Mouse (Mus musculus): ENCODE measurements at regions not wholly inside any gene's neighbourhood (a gene's known extent, or its start where the extent isn't known, plus 50 kb on each side); places are given as distances from the start of the nearest gene placed in this dataset.

DNA sequence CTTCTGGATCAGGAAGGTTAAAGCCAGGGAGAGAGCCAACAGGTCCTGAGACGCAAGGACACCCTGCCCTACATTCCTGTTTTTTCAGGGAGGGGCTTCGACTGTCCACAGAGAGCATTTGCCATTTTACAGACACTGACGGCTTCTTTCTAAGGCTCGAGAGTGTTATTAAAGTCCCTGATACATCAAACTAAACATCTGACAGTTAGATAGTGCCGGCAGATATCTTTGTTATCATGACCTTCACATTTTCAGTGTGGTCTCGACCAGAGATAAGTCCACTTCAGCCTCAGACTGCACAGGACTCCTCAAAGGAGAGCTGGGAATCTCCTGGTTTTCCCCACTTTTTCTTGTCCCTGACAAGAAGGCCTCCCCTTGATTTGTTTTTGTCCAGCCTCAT lies 229.9 kb upstream of the Cited2 start:
- Histone ChIP-seq H3K4me2 (replicated peaks; ENCODE audit: low read depth, low read length) (no peak overlapping the region), H3K36me3 (ENCODE audit: control insufficient read depth, insufficient read depth, low read length) (no peaks in the 10 kb centered on the region), H3K4me1 (replicated peaks; ENCODE audit: control insufficient read depth, insufficient read depth, low read length) (no peaks in the 10 kb centered on the region), H3K4me3 (ENCODE audit: low read depth, low read length) (no peak overlapping the region), H3K9me3 (ENCODE audit: control insufficient read depth, low read length) (no peaks in the 10 kb centered on the region), H3K27me3 (ENCODE audit: control insufficient read depth, insufficient read depth, low read length) (no peaks in the 10 kb centered on the region), H3K27ac (ENCODE audit: low read depth, low read length) (no peak overlapping the region), H3K9ac (ENCODE audit: low read depth, low read length) (no peak overlapping the region)
- 86% methylated on average over 6 of the region's 6 CpGs for WGBS
- DNase-seq (ENCODE audit: low spot score): no peak
- ATAC-seq (ENCODE audit: low FRiP score): no peak

DNA sequence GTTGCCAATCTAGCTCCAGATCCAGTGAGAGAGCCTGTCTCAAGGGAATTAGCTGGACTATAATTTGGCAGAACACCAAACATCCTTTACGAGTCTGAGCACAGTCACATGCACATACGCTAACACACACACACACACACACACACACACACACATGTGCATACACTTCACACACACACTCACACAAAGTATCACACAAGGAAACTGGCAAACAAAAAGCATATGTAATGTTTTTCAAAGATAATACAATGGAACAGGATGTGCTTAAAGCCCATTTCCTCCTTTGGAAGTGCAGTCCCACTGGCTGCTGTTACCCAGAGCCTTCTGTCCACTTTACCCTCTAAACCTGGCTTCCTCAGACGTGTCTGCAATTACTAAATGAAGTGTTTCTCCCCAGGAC lies 226.2 kb upstream of the Cited2 start:
- ATAC-seq (ENCODE audit: low FRiP score): no peak

DNA sequence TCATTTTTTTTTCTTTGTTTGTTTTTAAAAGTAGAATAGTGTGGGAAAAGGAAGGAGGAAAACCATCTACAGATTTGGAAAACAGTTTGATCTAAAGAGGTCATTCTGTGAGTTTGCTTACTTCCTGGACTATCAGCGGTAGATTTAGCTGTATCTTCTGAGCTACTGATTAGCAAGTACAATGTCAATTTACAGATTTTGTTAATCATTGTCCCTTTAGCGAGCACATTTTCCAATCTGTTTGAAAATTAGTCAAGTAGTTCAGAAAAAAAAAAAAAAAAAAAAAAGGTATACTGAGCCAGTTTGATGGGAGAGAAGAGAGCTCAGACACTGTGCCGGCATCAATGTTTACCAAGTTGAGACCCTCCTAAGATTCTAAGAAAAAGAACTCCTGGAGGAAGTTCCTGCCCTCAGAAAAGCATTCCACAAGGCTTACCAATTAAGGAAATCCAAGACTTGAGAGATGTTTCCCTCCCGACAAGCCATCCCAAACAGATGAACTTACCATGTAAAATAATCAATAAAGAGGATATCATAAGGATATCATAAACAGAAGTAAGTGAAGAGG lies 212.3 kb upstream of the Cited2 start:
- H3K9ac ChIP-seq (ENCODE audit: low read depth, low read length): no peak overlapping the region
- H3K27ac ChIP-seq (ENCODE audit: low read depth, low read length): no peak overlapping the region
- no peak overlapping the region for H3K4me3 ChIP-seq (ENCODE audit: low read depth, low read length)
- no peak for DNase-seq (ENCODE audit: low spot score)
- WGBS: 80% methylated on average over 4 of the region's 4 CpGs
- no peak for ATAC-seq (ENCODE audit: low FRiP score)
- H3K4me1 ChIP-seq (replicated peaks; ENCODE audit: control insufficient read depth, insufficient read depth, low read length): no peaks in the 10 kb centered on the region
- no peaks in the 10 kb centered on the region for H3K9me3 ChIP-seq (ENCODE audit: control insufficient read depth, low read length)
- H3K36me3 ChIP-seq (ENCODE audit: control insufficient read depth, insufficient read depth, low read length): no peaks in the 10 kb centered on the region
- no peak overlapping the region for H3K4me2 ChIP-seq (replicated peaks; ENCODE audit: low read depth, low read length)
- H3K27me3 ChIP-seq (ENCODE audit: control insufficient read depth, insufficient read depth, low read length): no peaks in the 10 kb centered on the region

More for the DNA sequence above, 226.2 kb upstream of the Cited2 start:
- Histone ChIP-seq H3K9me3 (ENCODE audit: control insufficient read depth, low read length) (no peaks in the 10 kb centered on the region), H3K4me2 (replicated peaks; ENCODE audit: low read depth, low read length) (no peak overlapping the region), H3K4me3 (ENCODE audit: low read depth, low read length) (no peak overlapping the region), H3K36me3 (ENCODE audit: control insufficient read depth, insufficient read depth, low read length) (no peaks in the 10 kb centered on the region), H3K9ac (ENCODE audit: low read depth, low read length) (no peak overlapping the region), H3K27me3 (ENCODE audit: control insufficient read depth, insufficient read depth, low read length) (no peaks in the 10 kb centered on the region), H3K4me1 (replicated peaks; ENCODE audit: control insufficient read depth, insufficient read depth, low read length) (no peaks in the 10 kb centered on the region), H3K27ac (ENCODE audit: low read depth, low read length) (no peak overlapping the region)
- WGBS: 87% methylated on average over 3 of the region's 3 CpGs
- DNase-seq (ENCODE audit: low spot score): no peak

DNA sequence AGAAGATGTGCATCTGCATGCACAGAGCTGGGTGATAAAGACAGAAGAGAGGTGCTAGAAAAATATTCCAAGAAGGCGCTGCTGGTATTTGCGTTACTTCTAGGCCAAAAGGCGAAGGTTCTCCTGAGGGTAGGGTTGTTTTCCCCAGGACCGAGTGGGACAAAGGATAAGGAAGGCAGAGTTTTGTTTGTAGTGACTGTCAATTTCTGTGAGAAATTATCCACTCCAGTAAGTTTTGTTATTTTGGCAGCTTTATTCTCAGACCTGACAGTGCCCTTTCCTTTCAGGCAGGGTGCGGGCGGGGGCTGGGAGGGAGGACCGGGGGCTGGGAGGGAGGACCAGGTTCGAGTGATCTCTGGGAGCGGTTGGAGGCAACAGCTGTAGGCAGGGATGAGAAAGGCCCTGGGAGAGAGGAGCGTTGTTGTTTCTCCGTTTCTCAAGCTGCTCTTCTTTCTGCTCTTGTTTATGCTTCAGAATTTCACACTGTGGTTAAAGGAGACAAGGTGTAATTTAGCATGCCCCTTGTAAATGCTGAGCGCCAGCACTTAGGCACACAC lies 211.2 kb upstream of the Cited2 start:
- Histone ChIP-seq H3K4me2 (replicated peaks; ENCODE audit: low read depth, low read length) (no peak overlapping the region), H3K27ac (ENCODE audit: low read depth, low read length) (no peak overlapping the region), H3K4me1 (replicated peaks; ENCODE audit: control insufficient read depth, insufficient read depth, low read length) (no peaks in the 10 kb centered on the region), H3K9ac (ENCODE audit: low read depth, low read length) (no peak overlapping the region), H3K4me3 (ENCODE audit: low read depth, low read length) (no peak overlapping the region), H3K9me3 (ENCODE audit: control insufficient read depth, low read length) (no peaks in the 10 kb centered on the region), H3K36me3 (ENCODE audit: control insufficient read depth, insufficient read depth, low read length) (no peaks in the 10 kb centered on the region), H3K27me3 (ENCODE audit: control insufficient read depth, insufficient read depth, low read length) (no peaks in the 10 kb centered on the region)
- ATAC-seq (ENCODE audit: low FRiP score) (peak; percentile 56; the same call in 1 of the 2 replicates), DNase-seq (ENCODE audit: low spot score) (peak; percentile 16)
- WGBS: 41% methylated on average over 12 of the region's 12 CpGs

DNA sequence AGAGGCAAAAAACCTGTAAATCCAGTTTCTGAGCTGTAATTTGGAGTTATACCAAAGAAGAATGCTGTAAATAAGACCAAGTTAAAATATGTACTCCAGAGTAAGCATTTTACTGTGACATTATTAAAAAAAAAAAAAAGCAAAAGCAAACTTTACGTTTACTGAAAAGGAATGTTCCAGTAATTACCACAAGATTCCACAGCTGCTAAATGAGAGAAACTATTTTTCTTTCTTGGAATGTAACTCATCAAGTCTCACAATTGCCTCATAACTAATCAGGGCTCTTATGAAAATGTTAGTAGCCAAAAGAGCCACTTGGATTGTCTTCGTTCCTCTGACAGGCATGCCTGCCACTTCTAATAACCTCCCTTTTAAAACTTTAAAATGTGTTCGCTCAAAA lies 210.5 kb upstream of the Cited2 start:
- Histone ChIP-seq H3K27ac (ENCODE audit: low read depth, low read length) (no peak overlapping the region), H3K4me2 (replicated peaks; ENCODE audit: low read depth, low read length) (no peak overlapping the region), H3K9me3 (ENCODE audit: control insufficient read depth, low read length) (no peaks in the 10 kb centered on the region), H3K9ac (ENCODE audit: low read depth, low read length) (no peak overlapping the region), H3K4me3 (ENCODE audit: low read depth, low read length) (no peak overlapping the region), H3K27me3 (ENCODE audit: control insufficient read depth, insufficient read depth, low read length) (no peaks in the 10 kb centered on the region), H3K36me3 (ENCODE audit: control insufficient read depth, insufficient read depth, low read length) (no peaks in the 10 kb centered on the region), H3K4me1 (replicated peaks; ENCODE audit: control insufficient read depth, insufficient read depth, low read length) (no peaks in the 10 kb centered on the region)
- 76% methylated on average over 3 of the region's 3 CpGs for WGBS
- DNase-seq (ENCODE audit: low spot score) (no peak), ATAC-seq (ENCODE audit: low FRiP score) (no peak)

DNA sequence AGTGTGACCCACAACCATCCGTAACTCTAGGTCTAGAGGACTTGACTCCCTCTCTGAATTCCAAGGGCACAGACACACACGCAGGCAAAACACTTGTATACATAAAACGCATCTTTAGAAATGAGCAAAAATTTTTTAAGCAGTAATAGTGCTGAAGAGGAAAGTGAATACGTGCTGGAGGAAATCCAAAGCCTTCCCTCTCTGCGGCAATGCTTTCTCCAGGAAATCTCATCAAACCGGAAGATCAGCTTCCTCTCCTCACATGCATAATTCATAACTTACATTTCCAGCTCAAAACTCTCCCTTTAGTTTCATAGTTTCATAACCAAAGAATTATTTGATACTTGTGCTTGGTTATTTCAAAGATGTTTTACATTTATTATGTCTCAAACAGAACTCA lies 209.3 kb upstream of the Cited2 start:
- DNase-seq (ENCODE audit: low spot score) (no peak), ATAC-seq (ENCODE audit: low FRiP score) (no peak)
- H3K27me3 ChIP-seq (ENCODE audit: control insufficient read depth, insufficient read depth, low read length): no peaks in the 10 kb centered on the region
- no peak overlapping the region for H3K9ac ChIP-seq (ENCODE audit: low read depth, low read length)
- no peak overlapping the region for H3K4me3 ChIP-seq (ENCODE audit: low read depth, low read length)
- WGBS: 93% methylated on average over 6 of the region's 6 CpGs
- no peaks in the 10 kb centered on the region for H3K36me3 ChIP-seq (ENCODE audit: control insufficient read depth, insufficient read depth, low read length)
- H3K4me2 ChIP-seq (replicated peaks; ENCODE audit: low read depth, low read length): no peak overlapping the region
- no peak overlapping the region for H3K27ac ChIP-seq (ENCODE audit: low read depth, low read length)
- H3K4me1 ChIP-seq (replicated peaks; ENCODE audit: control insufficient read depth, insufficient read depth, low read length): no peaks in the 10 kb centered on the region
- no peaks in the 10 kb centered on the region for H3K9me3 ChIP-seq (ENCODE audit: control insufficient read depth, low read length)

DNA sequence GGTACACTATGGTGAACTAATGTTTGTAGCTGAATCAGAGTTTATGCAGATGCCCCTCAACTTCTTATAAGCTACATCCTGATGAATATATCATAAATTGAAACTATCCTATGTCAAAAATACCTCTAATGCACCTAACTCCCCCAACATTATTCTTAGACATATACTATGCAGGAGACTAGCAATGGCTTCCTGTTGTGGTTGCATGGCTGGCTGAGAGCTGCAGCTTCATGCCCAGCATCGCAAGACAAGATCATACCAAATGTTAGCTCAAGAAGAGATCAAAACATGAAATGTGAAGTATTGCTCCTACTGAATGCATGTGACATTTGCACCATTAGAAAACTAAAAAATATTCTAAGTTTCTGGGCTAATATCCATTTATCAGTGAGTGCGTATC lies 206.9 kb upstream of the Cited2 start:
- ATAC-seq (ENCODE audit: low FRiP score) (no peak), DNase-seq (ENCODE audit: low spot score) (no peak)
- Histone ChIP-seq H3K4me2 (replicated peaks; ENCODE audit: low read depth, low read length) (no peak overlapping the region), H3K9ac (ENCODE audit: low read depth, low read length) (no peak overlapping the region), H3K4me3 (ENCODE audit: low read depth, low read length) (no peak overlapping the region), H3K9me3 (ENCODE audit: control insufficient read depth, low read length) (no peaks in the 10 kb centered on the region), H3K27me3 (ENCODE audit: control insufficient read depth, insufficient read depth, low read length) (no peaks in the 10 kb centered on the region), H3K36me3 (ENCODE audit: control insufficient read depth, insufficient read depth, low read length) (no peaks in the 10 kb centered on the region), H3K4me1 (replicated peaks; ENCODE audit: control insufficient read depth, insufficient read depth, low read length) (no peaks in the 10 kb centered on the region), H3K27ac (ENCODE audit: low read depth, low read length) (no peak overlapping the region)
- 97% methylated on average over 2 of the region's 2 CpGs for WGBS

DNA sequence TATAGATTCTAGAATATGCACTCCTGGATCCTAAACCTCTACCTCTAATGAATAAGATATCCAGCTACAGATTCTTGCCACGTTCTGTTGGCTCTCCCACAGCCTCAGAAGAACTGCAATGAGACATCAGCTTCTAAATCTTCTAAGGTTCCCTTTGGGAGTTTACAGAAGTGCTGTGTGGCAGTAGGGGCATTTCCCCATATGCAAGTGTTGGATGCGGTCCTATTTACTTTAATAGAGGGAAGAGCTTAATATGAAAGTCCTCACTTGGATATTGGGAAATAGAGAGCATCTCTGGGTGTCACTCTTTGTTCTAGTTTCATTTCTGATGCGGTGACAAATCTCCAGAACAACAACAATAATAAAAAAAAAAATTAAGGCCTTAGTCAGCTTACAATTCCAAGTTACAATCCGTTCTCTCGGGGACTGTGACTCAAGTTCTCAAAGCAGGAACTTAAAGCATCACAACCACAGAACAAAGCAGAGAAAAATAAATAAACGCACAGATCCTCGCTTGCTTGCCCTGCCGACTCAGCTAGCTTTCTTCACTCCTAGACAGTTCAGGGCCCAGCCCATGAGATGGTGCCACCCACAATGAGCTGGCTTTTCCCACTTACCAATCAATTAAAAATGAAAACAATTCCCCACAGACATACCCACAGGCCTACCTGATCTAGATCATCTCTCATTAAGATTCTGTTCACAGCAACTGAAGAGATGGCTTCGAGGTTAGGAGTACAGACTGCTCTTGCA lies 204.4 kb upstream of the Cited2 start:
- no peak overlapping the region for H3K4me2 ChIP-seq (replicated peaks; ENCODE audit: low read depth, low read length)
- no peaks in the 10 kb centered on the region for H3K9me3 ChIP-seq (ENCODE audit: control insufficient read depth, low read length)
- WGBS: 76% methylated on average over 9 of the region's 9 CpGs
- no peak overlapping the region for H3K9ac ChIP-seq (ENCODE audit: low read depth, low read length)
- H3K4me1 ChIP-seq (replicated peaks; ENCODE audit: control insufficient read depth, insufficient read depth, low read length): no peaks in the 10 kb centered on the region
- H3K27me3 ChIP-seq (ENCODE audit: control insufficient read depth, insufficient read depth, low read length): no peaks in the 10 kb centered on the region
- no peak overlapping the region for H3K4me3 ChIP-seq (ENCODE audit: low read depth, low read length)
- no peak overlapping the region for H3K27ac ChIP-seq (ENCODE audit: low read depth, low read length)
- DNase-seq (ENCODE audit: low spot score) (no peak), ATAC-seq (ENCODE audit: low FRiP score) (no peak)
- H3K36me3 ChIP-seq (ENCODE audit: control insufficient read depth, insufficient read depth, low read length): no peaks in the 10 kb centered on the region

DNA sequence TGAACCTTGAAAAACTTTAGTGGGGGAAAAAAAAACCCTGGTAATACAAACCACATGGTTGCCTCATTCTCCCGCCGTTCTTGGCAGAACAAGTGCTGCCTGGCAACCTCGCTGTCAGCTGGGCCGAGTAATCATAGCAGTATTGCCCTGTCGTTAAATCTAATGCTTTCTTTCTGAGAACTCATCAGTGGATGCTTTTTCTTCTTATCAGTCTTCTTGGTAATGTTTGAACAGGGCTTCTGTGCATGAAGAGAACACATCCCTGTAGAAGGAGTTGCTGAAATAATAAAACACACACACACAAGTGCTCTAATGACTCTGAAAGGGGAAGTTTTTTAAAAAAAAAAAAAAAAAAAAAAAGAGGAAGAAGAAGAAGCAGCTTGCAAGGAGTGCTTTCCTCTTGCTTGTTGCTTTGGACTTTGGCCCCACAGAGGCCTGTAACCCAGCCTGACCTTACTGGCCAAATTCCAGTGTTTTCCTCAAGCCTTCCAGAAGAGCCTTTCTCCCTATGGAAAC lies 200.9 kb upstream of the Cited2 start:
- 62% methylated on average over 5 of the region's 5 CpGs for WGBS
- Histone ChIP-seq H3K9me3 (ENCODE audit: control insufficient read depth, low read length) (no peaks in the 10 kb centered on the region), H3K9ac (ENCODE audit: low read depth, low read length) (no peak overlapping the region), H3K4me3 (ENCODE audit: low read depth, low read length) (no peak overlapping the region), H3K27ac (ENCODE audit: low read depth, low read length) (no peak overlapping the region), H3K4me1 (replicated peaks; ENCODE audit: control insufficient read depth, insufficient read depth, low read length) (no peaks in the 10 kb centered on the region), H3K27me3 (ENCODE audit: control insufficient read depth, insufficient read depth, low read length) (no peaks in the 10 kb centered on the region), H3K4me2 (replicated peaks; ENCODE audit: low read depth, low read length) (no peak overlapping the region), H3K36me3 (ENCODE audit: control insufficient read depth, insufficient read depth, low read length) (no peaks in the 10 kb centered on the region)
- ATAC-seq (ENCODE audit: low FRiP score): no peak
- peak; percentile 20 for DNase-seq (ENCODE audit: low spot score)
